Mouse (Mus musculus): Measurements from ENCODE around the gene Mamdc2.

DNA sequence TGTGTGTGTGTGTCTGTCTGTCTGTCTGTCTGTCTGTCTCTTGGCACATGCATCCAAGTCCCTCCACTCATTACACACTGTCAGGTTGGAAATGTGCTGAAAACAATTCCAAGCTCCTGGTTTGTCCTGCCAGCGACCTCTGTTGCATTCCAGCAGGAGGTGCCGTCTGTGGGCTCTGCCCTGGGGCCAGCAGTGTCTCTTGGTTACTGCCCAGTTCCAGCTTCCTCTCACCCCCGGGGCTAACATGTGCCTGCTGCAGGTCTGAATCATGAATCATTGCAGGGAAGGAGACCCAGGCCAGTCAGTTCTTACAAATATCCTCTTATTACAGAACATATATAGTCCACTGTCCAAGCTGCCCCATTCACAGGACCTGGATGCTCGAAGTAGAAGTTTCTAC lies 9.2 kb upstream of the Mamdc2 start:
- TF ChIP-seq CTCF (IDR thresholded peaks at IDR 0.05; ENCODE audit: low read depth, low read length): no peak
- TF ChIP-seq POLR2A (IDR thresholded peaks at IDR 0.05; ENCODE audit: extremely low read depth, insufficient read depth, low read length): no peak
